Mouse (Mus musculus) brain, embryonic 14.5 days (tissue): ENCODE results near the gene Wdr77.

Experiments used
- CTCF ChIP-seq: fragments of 200-500 bp; IDR thresholded peaks from 2 replicates; pipeline ENCODE4 v1.5.1; 2012; ENCODE audit warnings: inconsistent platforms, mild to moderate bottlenecking, moderate library complexity, borderline replicate concordance; ENCODE audit not compliant: insufficient read depth, insufficient read length; ENCODE audit errors: extremely low read depth
- POLR2A ChIP-seq: fragments of 200-500 bp; IDR thresholded peaks from 2 replicates; pipeline ENCODE4 v1.6.1; 2012; ENCODE audit warnings: mild to moderate bottlenecking, inconsistent platforms, borderline replicate concordance; ENCODE audit not compliant: poor library complexity, insufficient read depth, insufficient read length, severe bottlenecking; ENCODE audit errors: extremely low read depth

DNA sequence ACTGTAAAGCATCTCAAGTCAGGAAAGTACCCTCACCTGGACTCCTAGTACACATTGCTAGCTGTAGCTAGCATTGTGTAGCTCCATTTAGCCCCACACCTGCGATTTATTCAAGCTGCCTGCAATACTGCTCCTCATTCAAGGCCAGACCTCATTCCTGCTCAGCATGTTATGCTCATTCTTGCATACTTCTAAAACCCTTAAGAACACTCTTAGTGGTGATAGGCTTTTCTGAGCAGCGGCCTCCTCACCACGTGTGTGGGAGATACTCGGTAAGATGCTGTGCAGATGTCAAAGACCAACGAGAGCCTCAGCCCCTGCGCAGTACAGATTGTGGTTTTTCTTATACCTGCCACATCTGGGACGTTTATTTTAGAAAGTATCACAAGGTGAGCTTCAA is 29.3 kb upstream of the Wdr77 start:
- TF ChIP-seq POLR2A, result no peak
- TF ChIP-seq CTCF, result no peak
